Mouse (Mus musculus) embryo, embryonic 9.5 days (tissue): Measurements from ENCODE around the gene Nprl2.
"Not testable (repeated sequence)": the region's sequence is repeated elsewhere in the genome, so short reads cannot be mapped to it uniquely, and the experiment has no call there.

Experiments
- DNase-seq: peaks from one replicate; pipeline ENCODE4 v3.0.0-alpha.2; 2017; ENCODE audit errors: extremely low spot score

Nprl2 gene

DNA sequence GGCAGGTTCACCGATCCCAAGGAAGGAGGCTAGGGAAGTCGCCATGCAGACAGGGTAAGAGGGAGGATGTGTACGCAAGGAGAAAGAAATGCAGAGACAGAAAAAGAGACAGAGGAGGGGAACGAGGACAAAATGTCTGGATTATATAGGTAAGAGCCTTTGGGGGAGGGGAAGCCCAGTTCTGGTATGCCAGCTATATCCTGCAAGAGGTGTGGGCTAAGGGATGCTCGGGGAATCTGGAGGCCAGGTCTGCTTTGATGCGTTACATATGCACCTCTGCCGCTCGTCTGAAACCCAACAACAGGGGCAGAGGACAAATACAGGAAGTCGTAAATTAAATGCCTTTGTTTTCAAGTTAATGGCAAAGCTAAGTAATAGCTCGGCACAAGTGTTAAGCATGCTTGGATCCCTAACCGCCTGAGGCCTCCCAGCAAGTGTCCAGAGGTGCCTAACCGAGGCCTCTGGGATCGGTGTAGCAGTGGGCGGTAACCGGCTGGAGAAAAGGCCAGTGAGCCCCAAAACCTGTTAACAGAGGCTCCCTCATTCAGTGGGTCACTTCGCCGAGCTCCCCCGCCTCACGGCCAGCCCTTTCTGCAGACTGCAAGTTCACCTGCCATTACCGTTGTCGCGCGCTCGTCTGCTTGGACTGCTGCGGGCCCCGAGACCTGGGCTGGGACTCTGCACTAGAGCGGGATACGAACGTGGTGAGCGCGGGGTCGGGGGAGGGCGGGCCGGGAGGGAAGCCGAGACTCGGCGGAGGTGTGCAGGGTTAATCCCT, 11.7 kb downstream of the Nprl2 start:
- no peak for DNase-seq

- peak; percentile 97 for DNase-seq
Measured at GRCm38 (mm10) chr9:107554319-107554825, 12.3 kb downstream of the Nprl2 start.

DNA sequence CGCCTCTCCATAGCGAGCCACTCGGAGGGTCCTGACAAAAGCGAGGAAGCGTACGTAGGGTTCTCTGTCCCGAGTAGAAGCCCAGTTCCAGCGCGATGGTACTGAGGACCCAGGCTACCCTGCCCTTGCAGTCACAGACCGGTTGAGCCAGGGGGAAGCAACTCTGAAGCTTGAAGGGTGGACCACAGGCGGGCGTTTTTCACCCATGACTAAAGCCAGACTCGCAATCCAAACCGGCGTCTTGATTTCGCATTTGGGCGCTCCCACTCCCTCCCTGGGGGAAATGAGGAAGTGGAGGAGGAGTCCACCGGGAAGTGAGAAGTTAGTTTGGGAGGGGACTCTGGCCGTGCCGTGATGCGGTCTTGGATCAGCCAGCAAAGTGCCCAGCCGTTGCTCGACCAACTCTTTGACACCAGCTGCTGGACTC, 13.0 kb downstream of the Nprl2 start:
- peak; percentile 69 for DNase-seq

DNA sequence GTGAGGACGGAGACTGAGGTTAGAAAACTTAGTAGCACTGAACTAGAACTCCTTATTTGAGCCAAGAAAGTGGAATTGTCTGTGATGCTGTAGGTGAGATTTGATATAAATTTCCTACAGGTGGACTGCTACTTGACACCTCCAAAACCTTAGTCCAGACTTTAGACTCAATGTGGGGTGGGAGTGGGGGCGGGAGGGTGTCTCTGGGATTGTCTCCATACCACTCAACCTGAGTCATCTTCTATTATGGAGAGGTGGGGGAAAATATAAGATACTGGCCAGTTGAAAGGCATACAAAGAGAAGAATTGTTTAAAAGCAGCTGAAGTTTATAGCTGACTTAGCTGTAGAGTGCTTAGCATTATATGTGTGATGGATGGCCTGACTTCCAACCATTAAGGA, 13.7 kb downstream of the Nprl2 start:
- DNase-seq, result no peak

DNA sequence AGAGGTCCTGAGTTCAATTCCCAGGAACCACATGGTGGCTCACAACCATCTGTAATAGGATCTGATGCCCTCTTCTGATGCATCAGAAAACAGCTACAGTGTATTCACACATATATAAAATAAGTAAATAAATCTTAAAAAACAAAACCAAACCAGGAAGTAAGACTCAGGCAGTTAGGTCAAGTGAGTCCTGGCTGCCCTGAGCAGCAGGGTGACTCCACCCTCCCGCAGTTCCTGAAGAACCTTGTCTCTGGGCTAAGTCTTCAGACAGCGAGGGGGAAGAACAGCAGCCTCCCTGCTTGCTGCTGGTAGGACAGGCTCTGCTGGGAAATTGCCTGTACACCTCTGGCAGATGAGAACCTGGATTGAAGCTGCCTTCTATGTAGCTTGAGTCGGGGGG, 14.3 kb downstream of the Nprl2 start:
- DNase-seq, result no peak

DNA sequence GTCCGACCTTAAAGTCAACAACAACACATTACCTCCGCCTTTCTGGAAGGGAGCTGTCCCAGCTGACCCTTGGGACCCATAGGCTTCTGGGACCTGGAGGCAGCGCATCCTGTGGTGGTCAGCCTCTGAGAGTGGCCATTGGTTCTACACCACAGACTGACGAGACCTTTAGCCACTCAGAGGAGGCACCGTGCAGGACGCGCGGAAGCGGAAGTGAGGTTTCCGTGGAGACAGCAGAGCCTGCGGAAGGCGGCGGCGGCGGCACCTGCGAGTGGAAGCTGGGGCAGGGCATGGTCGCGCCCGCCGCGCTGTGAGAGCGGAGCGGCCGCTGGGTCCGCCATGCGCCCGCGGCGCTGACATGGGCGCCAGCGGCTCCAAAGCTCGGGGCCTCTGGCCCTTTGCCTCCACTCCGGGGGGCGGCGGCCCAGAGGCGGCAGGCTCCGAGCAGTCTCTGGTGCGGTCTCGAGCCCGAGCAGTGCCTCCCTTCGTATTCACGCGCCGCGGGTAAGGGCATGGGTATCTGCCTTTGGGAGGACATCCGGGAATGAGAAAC, 21.1 kb downstream of the Nprl2 start, which contains the start of gene Tusc2:
Gene Tusc2 (plus strand): TSS at position 227 of the 553 bp plus-strand sequence.
- DNase-seq, result peak; percentile 90

- not testable (repeated sequence) for DNase-seq
Measured at GRCm38 (mm10) chr9:107565556-107565955, 23.5 kb downstream of the Nprl2 start.

DNA sequence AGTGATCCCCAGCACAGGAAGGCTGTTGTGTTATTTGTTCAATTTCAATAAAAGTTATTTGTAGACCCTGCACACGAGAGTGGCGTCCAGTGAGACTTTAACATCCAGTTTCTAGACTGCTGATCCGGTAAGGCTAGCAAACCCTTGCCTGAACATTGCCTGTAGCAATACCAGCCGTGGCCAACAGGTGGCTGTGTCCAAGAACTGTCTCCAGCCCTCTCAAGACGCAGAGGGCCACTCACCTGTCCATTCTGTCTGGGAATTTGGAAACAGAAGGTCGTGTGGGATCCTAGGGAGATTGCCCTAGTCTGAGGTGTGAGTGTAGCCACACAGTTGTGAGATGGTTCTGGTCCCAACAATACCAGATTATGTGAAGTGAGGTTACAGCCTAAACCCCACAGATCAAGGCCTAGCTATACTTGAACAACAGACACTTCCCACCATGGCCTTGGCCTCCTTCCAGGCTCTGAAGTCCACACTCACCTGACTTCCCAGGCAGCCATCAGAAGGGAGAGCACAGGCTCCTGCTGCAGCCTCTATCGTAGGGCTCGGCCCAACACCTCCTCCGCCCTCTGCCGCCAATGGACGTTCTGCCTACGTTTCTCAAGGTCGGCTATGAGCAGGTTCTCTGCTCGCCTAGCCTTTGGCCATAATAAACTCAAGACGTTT, 24.1 kb downstream of the Nprl2 start:
- peak; percentile 77 for DNase-seq

- no peak for DNase-seq
Measured at GRCm38 (mm10) chr9:107566855-107567254, 24.8 kb downstream of the Nprl2 start.

DNA sequence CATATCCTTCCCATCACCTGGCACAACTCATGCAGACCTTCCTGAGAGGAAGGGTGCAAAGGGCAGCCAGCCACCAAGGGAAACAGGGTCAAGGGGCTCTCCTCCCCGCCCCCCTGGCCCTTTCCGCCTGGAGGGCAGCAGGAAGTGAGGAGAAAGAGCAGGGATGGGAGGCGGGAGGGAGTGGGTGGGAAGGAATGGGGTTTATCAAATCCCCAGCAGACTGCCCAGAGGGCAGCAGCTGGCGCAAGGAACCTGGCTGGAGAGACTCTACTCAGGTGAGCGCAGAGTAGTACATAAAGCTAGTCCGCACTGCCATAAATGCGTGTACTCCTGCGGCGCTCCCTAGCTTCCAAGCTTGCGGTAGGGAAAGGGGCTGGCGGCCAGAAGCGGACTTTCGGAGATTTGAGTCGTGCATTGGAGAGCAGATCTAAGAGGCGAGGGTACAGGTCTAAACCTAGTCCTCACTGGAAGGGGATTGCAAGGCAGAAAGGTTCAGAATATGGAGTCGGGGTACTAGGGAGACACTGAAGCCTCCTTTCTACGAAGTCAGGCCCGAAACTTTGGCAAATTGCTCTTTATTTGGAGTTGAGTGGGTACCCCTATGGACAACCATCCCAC, 25.8 kb downstream of the Nprl2 start, which contains the start of gene Hyal2:
Gene Hyal2 (plus strand): TSS at position 244 of the 618 bp plus-strand sequence.
- peak; percentile 48 for DNase-seq

GRCm38 (mm10) chr9:107568331-107569261, 26.6 kb downstream of the Nprl2 start:
- peak; percentile 91 for DNase-seq

GRCm38 (mm10) chr9:107569270-107569669, 27.2 kb downstream of the Nprl2 start:
- no peak for DNase-seq

- DNase-seq, result no peak
Measured at GRCm38 (mm10) chr9:107570016-107570415, 28.0 kb downstream of the Nprl2 start.

DNA sequence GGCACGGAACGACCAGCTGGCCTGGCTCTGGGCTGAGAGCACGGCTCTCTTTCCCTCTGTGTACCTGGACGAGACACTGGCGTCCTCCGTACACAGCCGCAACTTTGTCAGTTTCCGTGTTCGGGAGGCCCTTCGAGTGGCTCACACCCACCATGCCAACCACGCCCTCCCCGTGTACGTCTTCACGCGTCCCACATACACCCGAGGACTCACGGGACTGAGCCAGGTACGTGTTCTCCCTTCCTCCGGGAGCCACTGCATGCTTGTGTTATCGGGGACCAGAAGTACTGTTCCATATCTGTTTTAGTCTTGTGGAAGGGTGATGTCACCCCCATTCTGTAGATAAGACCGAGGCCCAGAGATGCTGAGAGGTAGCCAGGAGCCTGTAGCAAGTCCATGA, 28.8 kb downstream of the Nprl2 start:
- no peak for DNase-seq

DNA sequence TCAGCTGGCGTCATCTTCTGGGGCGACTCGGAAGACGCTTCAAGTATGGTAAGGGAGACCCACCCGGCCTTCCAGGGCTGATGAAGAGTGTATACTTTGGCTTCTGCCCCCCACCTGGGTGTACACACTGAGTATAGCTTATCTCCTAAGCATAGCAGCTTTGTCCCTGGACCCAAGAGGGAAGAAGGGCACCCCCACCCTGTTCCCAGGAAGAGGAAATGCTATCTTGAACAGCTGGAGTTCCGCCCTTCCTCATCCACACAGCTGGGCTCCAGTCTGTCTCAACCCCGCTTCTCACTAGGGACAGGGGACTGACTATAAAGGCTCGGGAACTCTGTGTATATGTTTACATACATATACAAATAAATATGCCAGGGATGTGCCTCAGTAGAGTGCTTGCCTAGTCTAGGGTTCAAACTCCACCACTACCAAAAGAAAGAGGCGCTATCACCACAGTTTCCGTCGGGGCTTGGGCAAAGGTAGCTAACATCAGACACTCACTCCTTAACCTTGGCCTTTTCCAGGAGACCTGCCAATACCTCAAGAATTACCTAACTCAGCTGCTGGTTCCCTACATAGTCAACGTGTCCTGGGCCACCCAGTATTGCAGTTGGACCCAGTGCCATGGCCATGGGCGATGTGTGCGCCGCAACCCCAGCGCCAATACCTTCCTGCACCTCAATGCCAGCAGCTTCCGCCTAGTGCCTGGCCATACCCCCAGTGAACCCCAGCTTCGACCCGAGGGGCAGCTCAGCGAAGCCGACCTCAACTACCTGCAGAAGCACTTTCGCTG, 29.7 kb downstream of the Nprl2 start:
- DNase-seq, result no peak

- no peak for DNase-seq
Measured at GRCm38 (mm10) chr9:107572327-107572662, 30.3 kb downstream of the Nprl2 start.

DNA sequence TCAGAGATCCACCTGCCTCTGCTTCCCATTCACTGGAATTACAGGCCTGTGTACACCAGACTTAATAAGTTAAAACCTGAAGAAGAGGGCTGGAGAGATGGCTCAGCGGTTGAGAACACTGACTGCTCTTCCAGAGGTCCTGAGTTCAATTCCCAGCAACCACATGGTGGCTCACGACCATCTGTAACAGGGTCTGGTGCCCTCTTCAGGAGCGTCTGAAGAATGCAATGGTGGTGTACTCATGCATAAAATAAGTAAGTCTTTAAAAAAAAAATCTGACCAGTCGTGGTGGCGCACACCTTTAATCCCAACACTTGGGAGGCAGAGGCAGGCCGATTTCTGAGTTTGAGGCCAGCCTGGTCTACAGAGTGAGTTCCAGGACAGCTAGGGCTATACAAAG, 31.7 kb downstream of the Nprl2 start:
- DNase-seq, result not testable (repeated sequence)

DNA sequence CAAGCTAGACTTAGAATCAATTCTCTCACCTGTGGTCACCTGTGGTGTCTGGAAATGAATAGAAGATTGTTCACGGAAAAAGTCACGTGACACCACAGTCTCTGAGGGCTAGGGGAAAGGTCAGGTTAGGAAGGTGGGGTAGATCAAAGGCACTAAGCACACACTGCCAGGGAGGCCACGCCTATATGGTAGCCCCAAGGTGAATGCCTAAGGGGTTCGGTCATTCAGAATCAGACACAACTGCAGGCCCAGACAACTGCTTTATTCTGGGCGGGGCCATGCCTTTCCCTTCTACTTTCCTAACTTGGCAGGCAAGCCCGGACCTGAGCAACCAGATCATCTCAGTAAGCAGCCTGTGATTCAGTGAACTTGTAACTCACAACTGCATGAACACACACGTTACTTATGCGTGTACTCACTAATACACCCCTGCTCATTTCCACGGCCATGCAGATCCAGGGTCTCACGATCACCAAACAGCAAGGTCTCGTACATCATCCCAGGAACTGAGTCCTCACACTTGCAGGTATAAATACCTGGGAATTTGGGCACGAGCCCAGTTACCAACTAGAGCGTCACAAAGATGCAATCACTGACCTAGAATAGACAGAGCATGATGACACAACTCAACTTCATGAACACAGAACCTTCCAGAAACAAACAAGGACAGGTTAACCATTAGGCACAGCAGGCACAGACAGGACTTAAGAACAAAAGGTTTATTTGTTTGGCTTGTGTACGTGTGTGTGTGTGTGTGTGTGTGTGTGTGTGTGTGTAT, 33.7 kb downstream of the Nprl2 start:
- no peak for DNase-seq

DNA sequence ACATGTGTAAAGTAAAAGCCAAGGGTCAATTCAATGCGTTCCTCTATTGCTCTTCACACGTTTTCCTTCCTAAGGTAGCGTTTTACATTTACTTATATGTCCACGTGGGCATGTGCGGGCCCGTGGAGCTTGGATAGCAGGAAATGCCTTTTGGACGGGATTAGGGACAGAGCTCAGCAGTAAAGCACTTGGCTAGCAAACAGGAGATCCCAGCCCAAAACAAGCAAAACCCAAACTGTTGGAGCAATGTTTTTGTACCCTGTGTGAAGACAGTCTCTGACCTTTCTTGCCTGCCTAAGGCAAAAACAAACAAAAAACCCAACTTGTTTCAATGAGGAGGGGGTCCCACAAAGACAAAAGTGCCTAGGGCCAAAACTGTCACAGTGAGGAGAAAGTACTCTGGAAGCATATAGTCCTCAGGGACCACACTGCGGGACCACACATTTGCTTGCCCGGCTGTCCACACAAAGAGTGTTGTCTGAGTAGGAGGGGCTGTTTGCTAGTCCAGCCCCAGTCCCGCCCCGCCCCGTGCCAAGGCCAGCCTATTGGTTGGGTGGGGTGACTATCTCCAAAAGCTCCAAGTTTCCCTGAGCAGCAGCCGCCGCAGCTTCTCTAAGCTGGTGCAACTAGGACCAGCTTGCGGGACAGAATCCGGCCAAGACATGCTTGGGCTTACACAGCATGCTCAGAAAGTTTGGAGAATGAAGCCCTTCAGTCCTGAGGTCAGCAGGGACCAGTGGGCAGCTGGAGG, 34.5 kb downstream of the Nprl2 start, which contains the start of gene Hyal1:
Gene Hyal1 (plus strand): TSS at position 571 of the 751 bp plus-strand sequence.
- DNase-seq, result peak; percentile 87
